Mouse (Mus musculus): ENCODE data around the gene Wfdc21.

DNA sequence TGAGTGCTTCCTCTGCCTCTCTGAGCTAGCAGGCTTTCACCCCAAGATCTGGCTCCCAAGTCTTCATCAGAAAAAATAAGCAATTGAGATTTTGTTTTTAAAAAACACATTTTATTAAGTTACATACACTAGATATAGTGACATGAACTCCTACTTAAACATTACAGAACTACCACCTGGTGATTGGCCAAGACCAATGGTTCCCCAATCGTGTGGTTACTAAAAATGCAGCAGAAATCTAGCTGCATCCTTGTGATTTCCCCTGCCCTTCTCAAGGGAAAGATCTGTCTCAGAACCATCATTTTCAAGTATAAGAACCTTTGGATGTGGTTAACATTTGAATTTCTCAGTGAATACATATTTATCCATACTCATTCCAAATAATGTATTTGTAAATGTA is 12.5 kb upstream of the Wfdc21 start:
- no peak for TF ChIP-seq ZMIZ1 (IDR thresholded peaks at IDR 0.05; ENCODE audit: low read depth, low read length)
- TF ChIP-seq CTCF (IDR thresholded peaks at IDR 0.05 in 2 of 3, conservative IDR thresholded peaks at IDR 0.05 in 1 of 3; ENCODE audit: control insufficient read depth in 1 of 3, insufficient read depth in 1 of 3, low read depth in 2 of 3, low read length in 3 of 3, poor library complexity in 1 of 3, severe bottlenecking in 1 of 3): no peak
- TF ChIP-seq POLR2A (IDR thresholded peaks at IDR 0.05; ENCODE audit: control insufficient read depth in 1 of 2, insufficient read depth in 1 of 2, low read depth in 1 of 2, low read length in 2 of 2, poor library complexity in 1 of 2): no peak
- no peak for TF ChIP-seq MYC (IDR thresholded peaks at IDR 0.05; ENCODE audit: low read depth, low read length)
- TF ChIP-seq TBP (IDR thresholded peaks at IDR 0.05; ENCODE audit: low read depth, low read length): no peak
- no peak for TF ChIP-seq KAT2A (conservative IDR thresholded peaks at IDR 0.05; ENCODE audit: low read depth, low read length)

Measured in MEL (cell line).